Mouse (Mus musculus) R1 (cell line): ENCODE data around the gene Hyal2.

Source experiments
- DNase-seq: peaks from one replicate; pipeline ENCODE4 v3.0.0-alpha.2; 2018; ENCODE audit warnings: low read depth, low spot score

Hyal2 gene

GRCm38 (mm10) chr9:107567702-107568319 is at the start of gene Hyal2:
TSS of gene Hyal2 (plus strand) at chr9:107567945.
- DNase-seq = no peak

GRCm38 (mm10) chr9:107520331-107520730 is 47.4 kb upstream of the Hyal2 start:
- no peak for DNase-seq

- DNase-seq = peak; percentile 90
Observed at GRCm38 (mm10) chr9:107521190-107521589, 46.6 kb upstream of the Hyal2 start.

- DNase-seq = peak; percentile 68
Observed at GRCm38 (mm10) chr9:107521711-107522399, 45.9 kb upstream of the Hyal2 start.

GRCm38 (mm10) chr9:107522400-107522711 is 45.4 kb upstream of the Hyal2 start:
- DNase-seq = no peak

- peak; percentile 87 for DNase-seq
Observed at GRCm38 (mm10) chr9:107526198-107527026, 41.3 kb upstream of the Hyal2 start.

GRCm38 (mm10) chr9:107533791-107534407 is 33.8 kb upstream of the Hyal2 start, which contains the start of gene Tmem115:
TSS of gene Tmem115 (plus strand) at chr9:107533945.
- peak; percentile 100 for DNase-seq

GRCm38 (mm10) chr9:107534408-107535202 is 33.1 kb upstream of the Hyal2 start:
- no peak for DNase-seq

GRCm38 (mm10) chr9:107538231-107538630 is 29.5 kb upstream of the Hyal2 start:
- DNase-seq = no peak

GRCm38 (mm10) chr9:107538711-107539110 is 29.0 kb upstream of the Hyal2 start:
- DNase-seq = no peak

GRCm38 (mm10) chr9:107539940-107540339 is 27.8 kb upstream of the Hyal2 start:
- no peak for DNase-seq

- DNase-seq = no peak
Observed at GRCm38 (mm10) chr9:107540420-107540819, 27.3 kb upstream of the Hyal2 start.

- DNase-seq = no peak
Observed at GRCm38 (mm10) chr9:107541005-107541404, 26.7 kb upstream of the Hyal2 start.

- DNase-seq = peak; percentile 97
Observed at GRCm38 (mm10) chr9:107541474-107542351, 26.0 kb upstream of the Hyal2 start, which contains the start of the genes Cyb561d2 and Nprl2. TSS of gene Cyb561d2 (minus strand) at chr9:107542193. TSS of gene Nprl2 (plus strand) at chr9:107542226.

- DNase-seq = no peak
Observed at GRCm38 (mm10) chr9:107542352-107542686, 25.4 kb upstream of the Hyal2 start.

GRCm38 (mm10) chr9:107542721-107543120 is 25.0 kb upstream of the Hyal2 start:
- DNase-seq = peak; percentile 58

GRCm38 (mm10) chr9:107543299-107543698 is 24.4 kb upstream of the Hyal2 start:
- no peak for DNase-seq

GRCm38 (mm10) chr9:107544196-107544700 is 23.5 kb upstream of the Hyal2 start:
- DNase-seq = no peak

- no peak for DNase-seq
Observed at GRCm38 (mm10) chr9:107544729-107545128, 23.0 kb upstream of the Hyal2 start.

GRCm38 (mm10) chr9:107545199-107545598 is 22.5 kb upstream of the Hyal2 start:
- DNase-seq = no peak
